In the genomic region with DNA sequence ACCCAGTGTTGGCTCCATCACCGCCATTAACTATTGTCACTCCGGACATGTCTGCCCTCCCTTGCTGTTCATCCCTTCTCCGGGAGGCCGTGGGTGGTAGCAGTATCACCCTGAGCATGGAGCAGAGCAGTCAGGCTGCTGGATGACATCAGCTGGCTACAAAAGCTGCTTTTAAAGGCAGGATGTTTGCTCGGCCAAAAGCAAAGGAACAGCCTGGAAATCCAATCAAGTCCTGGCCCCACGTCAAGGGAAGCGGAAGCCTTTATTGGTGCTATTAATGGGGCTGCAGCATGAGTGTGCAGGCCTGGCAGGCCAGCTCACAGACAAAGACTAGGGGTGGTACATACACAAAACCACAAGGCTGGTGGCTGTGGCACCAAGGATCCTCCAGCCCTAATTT, we compare ENCODE assay signal across 8 mouse cellular contexts. TPM values are rescaled to one million over a fixed set of nuclear protein-coding genes. Genes with fewer than 3 reads are reported as not detected.
DNase-seq lines count a peak whose midpoint lies in the region; ATAC-seq lines count a peak whose summit lies in the region.

No protein-coding gene starts in this region.

- WGBS in kidney, embryonic 16.5 days, result 52% methylated on average over 7 of the region's 7 CpGs

- H3K9me3 ChIP-seq in kidney, embryonic 16.5 days (ENCODE audit: low read length), result no peaks in the 10 kb centered on the region

- H3K4me3 ChIP-seq in kidney, embryonic 16.5 days (ENCODE audit: low read length), result no peak overlapping the region

- no peak overlapping the region for H3K27ac ChIP-seq in kidney, embryonic 16.5 days (ENCODE audit: low read length)

- peak; percentile 31 for DNase-seq in kidney, adult 11 months
- peak; percentile 86 for DNase-seq in brain, adult 2 months (ENCODE audit: low read depth, low spot score)
- peak; percentile 71 for DNase-seq in gastrocnemius, postnatal 25 days
- peak; percentile 79 for DNase-seq in layer of hippocampus, adult 9-11 months
- no peak for DNase-seq in c-Kit-positive CD71-positive TER-119-positive erythroid progenitor cells, embryonic 14.5 days (ENCODE audit: low spot score)
- DNase-seq in cerebellum, postnatal 10 days, result no peak

- no peaks in the 10 kb centered on the region for H3K36me3 ChIP-seq in kidney, embryonic 16.5 days (ENCODE audit: insufficient read depth, low read length)

- ATAC-seq in kidney, embryonic 16.5 days (ENCODE audit: low FRiP score, low TSS enrichment), result no peak
- ATAC-seq in monocyte, adult 5-6 weeks (replicated peaks; ENCODE audit: insufficient number of reproducible peaks, low FRiP score, low TSS enrichment, poor library complexity, severe bottlenecking), result no peak

- H3K4me1 ChIP-seq in kidney, embryonic 16.5 days (ENCODE audit: insufficient read depth, low read length), result peaks cover 16% of the 10 kb centered on the region

- H3K27me3 ChIP-seq in kidney, embryonic 16.5 days (ENCODE audit: insufficient read depth, low read length), result no peaks in the 10 kb centered on the region

- H3K4me2 ChIP-seq in kidney, embryonic 16.5 days (replicated peaks; ENCODE audit: low read depth, low read length), result no peak overlapping the region

- no peak overlapping the region for H3K9ac ChIP-seq in kidney, embryonic 16.5 days (replicated peaks; ENCODE audit: low read length)

RNA-seq across cellular contexts. Expression of a gene that starts 36.3 kb away (rescaled TPM):
- 0.60 TPM in 1 of 2 replicates, not detected in the other for polyA plus RNA-seq in kidney, embryonic 16.5 days (2015; fragmentation: Nextera tagmentation; extraction: Ambion mirVana)
- total RNA-seq in gastrocnemius, postnatal 25 days (2021), result not detected
- not detected in 3 replicates for total RNA-seq in monocyte, adult 5-6 weeks (2017)

RNA-seq across cellular contexts. Expression of a gene that starts 55.5 kb away (rescaled TPM):
- polyA plus RNA-seq in kidney, embryonic 16.5 days (2015; fragmentation: Nextera tagmentation; extraction: Ambion mirVana), result 1,041 and 1,124 TPM in 2 replicates
- 100 to 1,000 TPM; 161 to 162 TPM for total RNA-seq in gastrocnemius, postnatal 25 days (2021)
- total RNA-seq in monocyte, adult 5-6 weeks (2017), result 1,504 to 2,308 TPM (median 2,140 TPM) in 3 replicates

Comparison
In these comparisons a context has a peak if more than half of its experiments do, and no peak if none do; other contexts are left out.
1. DNase-seq: peak in kidney, adult 11 months (single experiment), brain, adult 2 months (single experiment), gastrocnemius, postnatal 25 days (single experiment) and layer of hippocampus, adult 9-11 months (single experiment); none in c-Kit-positive CD71-positive TER-119-positive erythroid progenitor cells, embryonic 14.5 days (single experiment) and cerebellum, postnatal 10 days (0 of 2).